7 mouse cellular contexts compared by ENCODE assay signal in genomic region chr10:58238984-58239740, GRCm38 (mm10). TPM values are rescaled to one million over a fixed set of nuclear protein-coding genes. Genes with fewer than 3 reads are reported as not detected.
DNase-seq lines count a peak whose midpoint lies in the region; ATAC-seq lines count a peak whose summit lies in the region.
"Not testable (repeated sequence)": the region's sequence is repeated elsewhere in the genome, so short reads cannot be mapped to it uniquely, and the experiment has no call there.

No protein-coding gene starts in this region.

- not testable (repeated sequence) for H3K36me3 ChIP-seq in heart, embryonic 11.5 days (ENCODE audit: control insufficient read depth, insufficient read depth, low read length); midbrain, embryonic 16.5 days (ENCODE audit: control insufficient read depth, insufficient read depth, low read length)

- H3K4me1 ChIP-seq in heart, embryonic 11.5 days (ENCODE audit: control insufficient read depth, insufficient read depth, low read length); midbrain, embryonic 16.5 days (ENCODE audit: control insufficient read depth, insufficient read depth, low read length): not testable (repeated sequence)

- not testable (repeated sequence) for H3K27me3 ChIP-seq in heart, embryonic 11.5 days (ENCODE audit: control insufficient read depth, insufficient read depth, low read length); midbrain, embryonic 16.5 days (ENCODE audit: control insufficient read depth, insufficient read depth, low read depth, low read length)

- H3K27ac ChIP-seq in heart, embryonic 11.5 days (ENCODE audit: low read depth, low read length); midbrain, embryonic 16.5 days (ENCODE audit: low read length): not testable (repeated sequence)

- H3K4me3 ChIP-seq in heart, embryonic 11.5 days (ENCODE audit: low read depth, low read length); midbrain, embryonic 16.5 days (ENCODE audit: low read depth, low read length): not testable (repeated sequence)

- 71% methylated on average over 8 of the region's 8 CpGs for WGBS in heart, embryonic 11.5 days (ENCODE audit: insufficient replicate concordance)
- WGBS in midbrain, embryonic 16.5 days: 85% methylated on average over 8 of the region's 8 CpGs

- peak; percentile 41 for DNase-seq in adrenal gland, postnatal 14 days
- peak; percentile 58 for DNase-seq in kidney, adult 18-20 months
- peak; percentile 26 for DNase-seq in liver
- peak; percentile 63 to 65 for DNase-seq in spleen, postnatal 36 days (ENCODE audit: low spot score in 2 of 2)

- peak; percentile 77 for ATAC-seq in erythroid progenitor cell, adult 5-6 weeks (replicated peaks; ENCODE audit: low FRiP score, poor library complexity, severe bottlenecking)
- peak; percentile 77 for ATAC-seq in heart, embryonic 11.5 days (replicated peaks; ENCODE audit: insufficient number of reproducible peaks, low FRiP score, low TSS enrichment)
- peak; percentile 82 for ATAC-seq in midbrain, embryonic 16.5 days

- H3K9ac ChIP-seq in heart, embryonic 11.5 days (ENCODE audit: low read depth, low read length); midbrain, embryonic 16.5 days (ENCODE audit: low read depth, low read length): not testable (repeated sequence)

- H3K4me2 ChIP-seq in heart, embryonic 11.5 days; midbrain, embryonic 16.5 days (ENCODE audit: low read length): not testable (repeated sequence)

- H3K9me3 ChIP-seq in heart, embryonic 11.5 days (replicated peaks; ENCODE audit: control insufficient read depth, low read length): peaks cover 11% of the 10 kb centered on the region; the same call in 1 of the 2 replicates
- not testable (repeated sequence) for H3K9me3 ChIP-seq in midbrain, embryonic 16.5 days (replicated peaks; ENCODE audit: control insufficient read depth, low read length, poor library complexity, severe bottlenecking)

RNA-seq across cellular contexts. Expression of gene Gm4981, which starts 2.7 kb away (rescaled TPM):
- not detected in 2 replicates for total RNA-seq in adrenal gland, postnatal 14 days (2021)
- not detected in 2 replicates for total RNA-seq in erythroid progenitor cell, adult 5-6 weeks (2015; ENCODE audit: low replicate concordance)
- not detected in 2 replicates for total RNA-seq in erythroid progenitor cell, adult 5-6 weeks (2017; ENCODE audit: low replicate concordance)
- polyA plus RNA-seq in heart, embryonic 11.5 days (2014; fragmentation: Nextera tagmentation; extraction: Ambion mirVana): not detected in 2 replicates
- polyA plus RNA-seq in midbrain, embryonic 16.5 days (2015; fragmentation: Nextera tagmentation; extraction: Ambion mirVana): not detected in 2 replicates

RNA-seq across cellular contexts. Expression of gene Duxf3, which starts 6.7 kb away (rescaled TPM):
- not detected in 2 replicates for total RNA-seq in adrenal gland, postnatal 14 days (2021)
- not detected in 2 replicates for total RNA-seq in erythroid progenitor cell, adult 5-6 weeks (2015; ENCODE audit: low replicate concordance)
- total RNA-seq in erythroid progenitor cell, adult 5-6 weeks (2017; ENCODE audit: low replicate concordance): not detected in 2 replicates
- polyA plus RNA-seq in heart, embryonic 11.5 days (2014; fragmentation: Nextera tagmentation; extraction: Ambion mirVana): not detected in 2 replicates
- polyA plus RNA-seq in midbrain, embryonic 16.5 days (2015; fragmentation: Nextera tagmentation; extraction: Ambion mirVana): not detected in 2 replicates

RNA-seq across cellular contexts. Expression of gene AW822073, which starts 14.4 kb away (rescaled TPM):
- total RNA-seq in adrenal gland, postnatal 14 days (2021): not detected in 2 replicates
- not detected in 2 replicates for total RNA-seq in erythroid progenitor cell, adult 5-6 weeks (2015; ENCODE audit: low replicate concordance)
- total RNA-seq in erythroid progenitor cell, adult 5-6 weeks (2017; ENCODE audit: low replicate concordance): not detected in 2 replicates
- not detected in 2 replicates for polyA plus RNA-seq in heart, embryonic 11.5 days (2014; fragmentation: Nextera tagmentation; extraction: Ambion mirVana)
- not detected in 2 replicates for polyA plus RNA-seq in midbrain, embryonic 16.5 days (2015; fragmentation: Nextera tagmentation; extraction: Ambion mirVana)

RNA-seq across cellular contexts. Expression of gene Gcc2, which starts 16.1 kb away (rescaled TPM):
- total RNA-seq in adrenal gland, postnatal 14 days (2021): 40.5 and 45.2 TPM in 2 replicates
- 10.5 and 30.6 TPM in 2 replicates for total RNA-seq in erythroid progenitor cell, adult 5-6 weeks (2015; ENCODE audit: low replicate concordance)
- total RNA-seq in erythroid progenitor cell, adult 5-6 weeks (2017; ENCODE audit: low replicate concordance): 11.6 and 11.8 TPM in 2 replicates
- polyA plus RNA-seq in heart, embryonic 11.5 days (2014; fragmentation: Nextera tagmentation; extraction: Ambion mirVana): 31.7 and 42.6 TPM in 2 replicates
- polyA plus RNA-seq in midbrain, embryonic 16.5 days (2015; fragmentation: Nextera tagmentation; extraction: Ambion mirVana): 79.5 and 90.5 TPM in 2 replicates
